Mouse (Mus musculus) thymus, adult 2 months (tissue): ENCODE results near the gene Rfc5.

Source experiments
- CTCF ChIP-seq: fragments of 200-500 bp; IDR thresholded peaks from 2 replicates; pipeline ENCODE4 v1.5.1; 2012; ENCODE audit warnings: mild to moderate bottlenecking, control low read depth, low read length, moderate library complexity, borderline replicate concordance; ENCODE audit not compliant: control insufficient read depth, poor library complexity, insufficient read depth; ENCODE audit errors: extremely low read depth
- POLR2A ChIP-seq: fragments of 200-500 bp; IDR thresholded peaks from 2 replicates; pipeline ENCODE4 v1.6.1; 2012; ENCODE audit warnings: mild to moderate bottlenecking, low read length, control low read depth, moderate library complexity; ENCODE audit not compliant: control insufficient read depth, poor library complexity, insufficient read depth; ENCODE audit errors: extremely low read depth

GRCm38 (mm10) chr5:117341896-117342295 lies 47.0 kb downstream of the Rfc5 start:
- TF ChIP-seq CTCF, result no peak
- TF ChIP-seq POLR2A, result no peak
